Mouse (Mus musculus): Measurements from ENCODE around the gene Ccdc63. TPM values are rescaled to one million over a fixed set of nuclear protein-coding genes. Genes with fewer than 3 reads are reported as not detected.

Ccdc63 gene
- polyA plus RNA-seq, 1 experiment from 2014 or later = not detected

GRCm38 (mm10) chr5:122075736-122076135, 64.9 kb downstream of the Ccdc63 start:
- H3K27ac ChIP-seq (ENCODE audit: low read depth) = no peak overlapping the region
- H3K27me3 ChIP-seq (replicated peaks; ENCODE audit: control insufficient read depth, insufficient read depth, low read length) = no peaks in the 10 kb centered on the region
- H3K4me3 ChIP-seq (ENCODE audit: low read depth, low read length) = no peak overlapping the region
- no peaks in the 10 kb centered on the region for H3K9me3 ChIP-seq (ENCODE audit: control insufficient read depth, low read length)
- no peak overlapping the region for H3K9ac ChIP-seq (ENCODE audit: low read length)
- 58% methylated on average over 3 of the region's 3 CpGs for WGBS
- no peaks in the 10 kb centered on the region for H3K36me3 ChIP-seq (ENCODE audit: control insufficient read depth, insufficient read depth, low read length)
- no peak for DNase-seq (ENCODE audit: low spot score)
- no peaks in the 10 kb centered on the region; the same call in 1 of the 2 replicates for H3K4me1 ChIP-seq (replicated peaks; ENCODE audit: control insufficient read depth, insufficient read depth, low read length)
- no peak overlapping the region for H3K4me2 ChIP-seq (ENCODE audit: low read length)
- ATAC-seq (replicated peaks; ENCODE audit: low FRiP score, low TSS enrichment, low read depth) = no peak

- 80% methylated on average over 4 of the region's 4 CpGs for WGBS
Measured at GRCm38 (mm10) chr5:122071997-122072396, 68.6 kb downstream of the Ccdc63 start.

GRCm38 (mm10) chr5:122070963-122071800, 69.4 kb downstream of the Ccdc63 start:
- Histone ChIP-seq H3K36me3 (ENCODE audit: control insufficient read depth, insufficient read depth, low read length) (no peaks in the 10 kb centered on the region), H3K27me3 (replicated peaks; ENCODE audit: control insufficient read depth, insufficient read depth, low read length) (no peaks in the 10 kb centered on the region), H3K4me3 (ENCODE audit: low read depth, low read length) (no peak overlapping the region), H3K27ac (ENCODE audit: low read depth) (no peak overlapping the region), H3K4me2 (ENCODE audit: low read length) (no peak overlapping the region), H3K9me3 (ENCODE audit: control insufficient read depth, low read length) (no peaks in the 10 kb centered on the region), H3K9ac (ENCODE audit: low read length) (no peak overlapping the region), H3K4me1 (replicated peaks; ENCODE audit: control insufficient read depth, insufficient read depth, low read length) (no peaks in the 10 kb centered on the region; the same call in 1 of the 2 replicates)
- DNase-seq (ENCODE audit: low spot score) = no peak
- 58% methylated on average over 16 of the region's 16 CpGs for WGBS
- ATAC-seq (replicated peaks; ENCODE audit: low FRiP score, low TSS enrichment, low read depth) = no peak

More at GRCm38 (mm10) chr5:122071997-122072396, 68.6 kb downstream of the Ccdc63 start:
- ATAC-seq (replicated peaks; ENCODE audit: low FRiP score, low TSS enrichment, low read depth) (no peak), DNase-seq (ENCODE audit: low spot score) (no peak)
- Histone ChIP-seq H3K27me3 (replicated peaks; ENCODE audit: control insufficient read depth, insufficient read depth, low read length) (no peaks in the 10 kb centered on the region), H3K9ac (ENCODE audit: low read length) (no peak overlapping the region), H3K36me3 (ENCODE audit: control insufficient read depth, insufficient read depth, low read length) (no peaks in the 10 kb centered on the region), H3K4me1 (replicated peaks; ENCODE audit: control insufficient read depth, insufficient read depth, low read length) (no peaks in the 10 kb centered on the region; the same call in 1 of the 2 replicates), H3K27ac (ENCODE audit: low read depth) (no peak overlapping the region), H3K4me3 (ENCODE audit: low read depth, low read length) (no peak overlapping the region), H3K9me3 (ENCODE audit: control insufficient read depth, low read length) (no peaks in the 10 kb centered on the region), H3K4me2 (ENCODE audit: low read length) (no peak overlapping the region)

- Histone ChIP-seq H3K27ac (ENCODE audit: low read depth) (no peak overlapping the region), H3K9ac (ENCODE audit: low read length) (no peak overlapping the region), H3K4me1 (replicated peaks; ENCODE audit: control insufficient read depth, insufficient read depth, low read length) (no peaks in the 10 kb centered on the region; the same call in 1 of the 2 replicates), H3K9me3 (ENCODE audit: control insufficient read depth, low read length) (no peaks in the 10 kb centered on the region), H3K27me3 (replicated peaks; ENCODE audit: control insufficient read depth, insufficient read depth, low read length) (no peaks in the 10 kb centered on the region), H3K36me3 (ENCODE audit: control insufficient read depth, insufficient read depth, low read length) (no peaks in the 10 kb centered on the region), H3K4me2 (ENCODE audit: low read length) (no peak overlapping the region), H3K4me3 (ENCODE audit: low read depth, low read length) (no peak overlapping the region)
- WGBS = 80% methylated on average over 13 of the region's 13 CpGs
- DNase-seq (ENCODE audit: low spot score) = no peak
- ATAC-seq (replicated peaks; ENCODE audit: low FRiP score, low TSS enrichment, low read depth) = no peak
Measured at GRCm38 (mm10) chr5:122068563-122068962, 72.1 kb downstream of the Ccdc63 start.

GRCm38 (mm10) chr5:122063204-122063933, 77.3 kb downstream of the Ccdc63 start:
- ATAC-seq (replicated peaks; ENCODE audit: low FRiP score, low TSS enrichment, low read depth) = no peak
- H3K9ac ChIP-seq (ENCODE audit: low read length) = no peak overlapping the region
- H3K9me3 ChIP-seq (ENCODE audit: control insufficient read depth, low read length) = no peaks in the 10 kb centered on the region
- no peak for DNase-seq (ENCODE audit: low spot score)
- H3K27me3 ChIP-seq (replicated peaks; ENCODE audit: control insufficient read depth, insufficient read depth, low read length) = no peaks in the 10 kb centered on the region
- H3K4me1 ChIP-seq (replicated peaks; ENCODE audit: control insufficient read depth, insufficient read depth, low read length) = peaks cover 18% of the 10 kb centered on the region
- H3K4me3 ChIP-seq (ENCODE audit: low read depth, low read length) = no peak overlapping the region
- no peaks in the 10 kb centered on the region for H3K36me3 ChIP-seq (ENCODE audit: control insufficient read depth, insufficient read depth, low read length)
- no peak overlapping the region for H3K27ac ChIP-seq (ENCODE audit: low read depth)
- 74% methylated on average over 25 of the region's 25 CpGs for WGBS
- no peak overlapping the region for H3K4me2 ChIP-seq (ENCODE audit: low read length)

- Histone ChIP-seq H3K4me3 (ENCODE audit: low read depth, low read length) (peak overlapping the region; percentile 11; the same call in 1 of the 2 replicates), H3K9me3 (ENCODE audit: control insufficient read depth, low read length) (peaks cover 3% of the 10 kb centered on the region; the same call in 1 of the 2 replicates), H3K27ac (ENCODE audit: low read depth) (no peak overlapping the region), H3K27me3 (replicated peaks; ENCODE audit: control insufficient read depth, insufficient read depth, low read length) (no peaks in the 10 kb centered on the region), H3K4me2 (ENCODE audit: low read length) (peak overlapping the region; percentile 33), H3K36me3 (ENCODE audit: control insufficient read depth, insufficient read depth, low read length) (no peaks in the 10 kb centered on the region), H3K9ac (ENCODE audit: low read length) (no peak overlapping the region), H3K4me1 (replicated peaks; ENCODE audit: control insufficient read depth, insufficient read depth, low read length) (peaks cover 18% of the 10 kb centered on the region)
- WGBS = 10% methylated on average over 12 of the region's 12 CpGs
- DNase-seq (ENCODE audit: low spot score) = no peak
- ATAC-seq (replicated peaks; ENCODE audit: low FRiP score, low TSS enrichment, low read depth) = no peak
Measured at GRCm38 (mm10) chr5:122062479-122062878, 78.1 kb downstream of the Ccdc63 start.

GRCm38 (mm10) chr5:122060767-122061333, 79.8 kb downstream of the Ccdc63 start:
- Histone ChIP-seq H3K27me3 (replicated peaks; ENCODE audit: control insufficient read depth, insufficient read depth, low read length) (no peaks in the 10 kb centered on the region), H3K4me2 (ENCODE audit: low read length) (0 out of 2 replicates have a peak overlapping the region, but pooled peaks have one; percentile 6), H3K4me1 (replicated peaks; ENCODE audit: control insufficient read depth, insufficient read depth, low read length) (peaks cover 18% of the 10 kb centered on the region), H3K4me3 (ENCODE audit: low read depth, low read length) (no peak overlapping the region), H3K27ac (ENCODE audit: low read depth) (no peak overlapping the region), H3K36me3 (ENCODE audit: control insufficient read depth, insufficient read depth, low read length) (no peaks in the 10 kb centered on the region), H3K9me3 (ENCODE audit: control insufficient read depth, low read length) (peaks cover 4% of the 10 kb centered on the region; the same call in 1 of the 2 replicates), H3K9ac (ENCODE audit: low read length) (no peak overlapping the region)
- WGBS = 29% methylated on average over 12 of the region's 12 CpGs
- ATAC-seq (replicated peaks; ENCODE audit: low FRiP score, low TSS enrichment, low read depth) (0 out of 2 replicates have a peak, but pooled peaks have one; percentile 8), DNase-seq (ENCODE audit: low spot score) (no peak)

Measured in intestine, embryonic 14.5 days (tissue).